ENCODE assay signal across 27 mouse cellular contexts in genomic region chr5:46986519-46986918, GRCm38 (mm10).
"Had no signal": no experiment of that assay in that cellular context is flagged by ENCODE, and none has a peak within 500 bp of the region (broad histone marks: within the 10 kb centered on the region; RNA-seq: fewer than 3 reads in every experiment).

No protein-coding gene starts in this region.

- H3K4me3 ChIP-seq: left cerebral cortex, adult 2 months; limb, embryonic 10.5 days; limb, embryonic 12.5 days; limb, embryonic 13.5 days; limb, embryonic 15.5 days; liver, embryonic 12.5 days; liver, embryonic 13.5 days; liver, embryonic 15.5 days; lung, embryonic 15.5 days; megakaryocyte, embryonic 14.5 days; midbrain, embryonic 10.5 days; midbrain, embryonic 12.5 days; midbrain, embryonic 13.5 days; midbrain, embryonic 15.5 days had no signal

- H3K27me3 ChIP-seq: limb, embryonic 12.5 days; limb, embryonic 13.5 days; limb, embryonic 15.5 days; liver, embryonic 12.5 days; liver, embryonic 13.5 days; liver, embryonic 15.5 days; lung, embryonic 15.5 days; megakaryocyte, embryonic 14.5 days; midbrain, embryonic 12.5 days; midbrain, embryonic 13.5 days; midbrain, embryonic 15.5 days had no signal

- DNase-seq: left cerebral cortex, postnatal 4 days; liver; liver, embryonic 13.5 days; liver, postnatal 0 days; lung, adult 18-20 months; lung, adult 2 months; lung, embryonic 14.5 days; lung, postnatal 10 days; lung, postnatal 14 days; lung, postnatal 36 days; lung, postnatal 4 days; midbrain, embryonic 14.5 days had no signal

- H3K4me2 ChIP-seq: limb, embryonic 12.5 days; limb, embryonic 13.5 days; limb, embryonic 15.5 days; liver, embryonic 11.5 days; liver, embryonic 12.5 days; liver, embryonic 13.5 days; liver, embryonic 15.5 days; lung, embryonic 14.5 days; lung, embryonic 15.5 days; midbrain, embryonic 11.5 days; midbrain, embryonic 12.5 days; midbrain, embryonic 13.5 days; midbrain, embryonic 15.5 days had no signal

- H3K36me3 ChIP-seq: limb, embryonic 10.5 days; limb, embryonic 12.5 days; limb, embryonic 13.5 days; limb, embryonic 15.5 days; liver, embryonic 12.5 days; liver, embryonic 13.5 days; liver, embryonic 15.5 days; lung, embryonic 15.5 days; midbrain, embryonic 10.5 days; midbrain, embryonic 12.5 days; midbrain, embryonic 13.5 days; midbrain, embryonic 15.5 days had no signal
